Mouse (Mus musculus) CH12.LX (cell line): ENCODE measurements around the gene Ripply1. TPM values are rescaled to one million over a fixed set of nuclear protein-coding genes. Genes with fewer than 3 reads are reported as not detected.

Source experiments
- DNase-seq: peaks from one replicate; pipeline ENCODE4 v3.0.0-alpha.2; 2013; ENCODE audit errors: extremely low read depth
- H3K27ac ChIP-seq: 2 replicates; pipeline ENCODE4 v1.5.1; 2012; ENCODE audit warnings: low read depth, mild to moderate bottlenecking, control low read depth, moderate library complexity; ENCODE audit not compliant: insufficient read depth
- H3K27me3 ChIP-seq: replicated peaks from 2 replicates; pipeline ENCODE3; 2012; ENCODE audit warnings: inconsistent platforms
- H3K36me3 ChIP-seq, 2 experiments: replicated peaks in 1 of 2; 2 replicates each; pipeline versions ENCODE3 to v1.6.1; 2012; ENCODE audit warnings: inconsistent platforms in 1 of 2, low read length in 1 of 2, mild to moderate bottlenecking in 1 of 2, mixed read lengths in 1 of 2, moderate library complexity in 1 of 2; ENCODE audit not compliant: control insufficient read depth in 1 of 2, insufficient read depth in 1 of 2
- H3K4me1 ChIP-seq, 2 experiments: 2 replicates each; pipeline ENCODE4 v1.6.1; 2012; ENCODE audit warnings: inconsistent platforms in 1 of 2, moderate library complexity in 1 of 2; ENCODE audit not compliant: insufficient read depth in 2 of 2, control insufficient read depth in 1 of 2
- H3K4me2 ChIP-seq: 2 replicates; pipeline ENCODE4 v1.6.1; 2012; ENCODE audit warnings: low read depth, mild to moderate bottlenecking, control low read depth; ENCODE audit not compliant: poor library complexity, insufficient read depth, severe bottlenecking
- H3K4me3 ChIP-seq, 3 experiments: fragments of 150-350 bp in 1 of 3; sonication (generic) in 1 of 3; replicated peaks in 1 of 3; 2 replicates each; pipeline versions ENCODE3 to v1.5.1; 2011 to 2012; ENCODE audit warnings: low read depth in 2 of 3, low read length in 2 of 3, mild to moderate bottlenecking in 2 of 3, moderate library complexity in 2 of 3, control low read depth in 1 of 3, improper control_type of control experiment in 1 of 3, inconsistent platforms in 1 of 3, mixed read lengths in 1 of 3; ENCODE audit not compliant: poor library complexity in 1 of 3
- H3K79me2 ChIP-seq: replicated peaks from 2 replicates; pipeline ENCODE4 v1.6.1; 2012; ENCODE audit warnings: mild to moderate bottlenecking, moderate library complexity; ENCODE audit not compliant: control insufficient read depth, poor library complexity, insufficient read depth, severe bottlenecking; ENCODE audit errors: extremely low read depth
- H3K9ac ChIP-seq: 2 replicates; pipeline ENCODE4 v1.6.1; 2012; ENCODE audit warnings: low read depth, mild to moderate bottlenecking, control low read depth, moderate library complexity; ENCODE audit not compliant: insufficient read depth
- H3K9me3 ChIP-seq: replicated peaks from 2 replicates; pipeline ENCODE3; 2012; ENCODE audit warnings: low read length, inconsistent platforms, mixed read lengths
- BHLHE40 ChIP-seq: IDR thresholded peaks from 2 replicates; pipeline ENCODE4 v1.6.1; 2011; ENCODE audit warnings: mild to moderate bottlenecking, low read depth, low read length, improper control_type of control experiment
- EP300 ChIP-seq: IDR thresholded peaks from 2 replicates; pipeline ENCODE4 v1.6.1; 2011; ENCODE audit warnings: low read length, improper control_type of control experiment
- HCFC1 ChIP-seq: IDR thresholded peaks from 2 replicates; pipeline ENCODE4 v1.6.1; 2012; ENCODE audit warnings: low read depth, mild to moderate bottlenecking, inconsistent platforms, low read length, improper control_type of control experiment
- IRF4 ChIP-seq: IDR thresholded peaks from 2 replicates; pipeline ENCODE4 v1.6.1; 2014; ENCODE audit warnings: low read depth, mild to moderate bottlenecking, inconsistent platforms, low read length, improper control_type of control experiment
- JUN ChIP-seq: IDR thresholded peaks from 2 replicates; pipeline ENCODE4 v1.6.1; 2011; ENCODE audit warnings: low read depth, mild to moderate bottlenecking, low read length, improper control_type of control experiment, moderate library complexity; ENCODE audit not compliant: insufficient read depth
- JUND ChIP-seq: conservative IDR thresholded peaks from 2 replicates; pipeline ENCODE4 v1.6.1; 2011; ENCODE audit warnings: low read depth, low read length, improper control_type of control experiment
- KAT2A ChIP-seq: IDR thresholded peaks from 2 replicates; pipeline ENCODE4 v1.6.1; 2012; ENCODE audit warnings: low read length, improper control_type of control experiment, inconsistent platforms; ENCODE audit not compliant: insufficient replicate concordance
- MAX ChIP-seq: IDR thresholded peaks from 2 replicates; pipeline ENCODE4 v1.6.1; 2011; ENCODE audit warnings: low read length, improper control_type of control experiment
- MAZ ChIP-seq: IDR thresholded peaks from 2 replicates; pipeline ENCODE4 v1.6.1; 2012; ENCODE audit warnings: low read depth, mild to moderate bottlenecking, inconsistent platforms, low read length, improper control_type of control experiment, moderate library complexity
- MEF2A ChIP-seq: IDR thresholded peaks from 2 replicates; pipeline ENCODE4 v1.6.1; 2014; ENCODE audit warnings: low read depth, mild to moderate bottlenecking, inconsistent platforms, low read length, improper control_type of control experiment, borderline replicate concordance
- NELFE ChIP-seq: IDR thresholded peaks from 2 replicates; pipeline ENCODE4 v1.6.1; 2011; ENCODE audit warnings: low read depth, low read length, improper control_type of control experiment
- PAX5 ChIP-seq: IDR thresholded peaks from 2 replicates; pipeline ENCODE4 v1.6.1; 2012; ENCODE audit warnings: low read length, inconsistent platforms, mixed read lengths
- POLR2A ChIP-seq: IDR thresholded peaks from 2 replicates; pipeline ENCODE4 v1.6.1; 2011; ENCODE audit warnings: low read depth, mild to moderate bottlenecking, improper control_type of control experiment, low read length
- RCOR1 ChIP-seq: conservative IDR thresholded peaks from 2 replicates; pipeline ENCODE4 v1.6.1; 2012; ENCODE audit warnings: low read depth, mild to moderate bottlenecking, inconsistent platforms, low read length, improper control_type of control experiment
- SIN3A ChIP-seq: IDR thresholded peaks from 2 replicates; pipeline ENCODE4 v1.6.1; 2012; ENCODE audit warnings: low read length, improper control_type of control experiment, inconsistent platforms
- TCF12 ChIP-seq: IDR thresholded peaks from 2 replicates; pipeline ENCODE4 v1.6.1; 2014; ENCODE audit warnings: low read depth, mild to moderate bottlenecking, inconsistent platforms, low read length, improper control_type of control experiment
- ZKSCAN1 ChIP-seq: IDR thresholded peaks from 2 replicates; pipeline ENCODE4 v1.6.1; 2012; ENCODE audit warnings: low read depth, inconsistent platforms, low read length, improper control_type of control experiment, borderline replicate concordance
- ZMIZ1 ChIP-seq: IDR thresholded peaks from 2 replicates; pipeline ENCODE4 v1.6.1; 2012; ENCODE audit warnings: low read depth, mild to moderate bottlenecking, inconsistent platforms, low read length, improper control_type of control experiment
- dilution Hi-C: fragments of 300-500 bp; cut with MboI; formaldehyde crosslinking; loops from 2 replicates; pipeline ENCODE4 v1.14.3; 2020; ENCODE audit warnings: low sequenced_read_pairs; ENCODE audit not compliant: extremely low pct_unique_long_range_greater_than_20kb, extremely low pct_ligation_motif_present
- in situ Hi-C: fragments of 300-500 bp; cut with MboI; formaldehyde crosslinking; loops from 3 replicates; pipeline ENCODE4 v1.14.3; 2019; ENCODE audit warnings: low sequenced_read_pairs, low pct_ligation_motif_present, low pct_unique_long_range_greater_than_20kb, mixed read lengths
- polyA plus RNA-seq: library from polyadenylated mRNA; unstranded; fragments of >175 nt; gene quantifications from 2 replicates; pipeline ENCODE4 v1.2.1, GENCODE M21; 2012; ENCODE audit warnings: low read depth; ENCODE audit not compliant: insufficient read length
- total RNA-seq, 2 experiments: library from RNA; depleted of rRNA; stranded (reverse); fragments of 300-350 nt in 1 of 2; fragments of >200 nt in 1 of 2; gene quantifications; 2 replicates each; pipeline ENCODE4 v1.2.3; 2012 to 2014

Gene Ripply1
- total and polyA plus RNA-seq, 3 experiments, result not detected

- DNase-seq, result no peak
- in situ Hi-C loops (no loop called here), dilution Hi-C loops (no loop called here)
- Histone ChIP-seq H3K4me1 (peaks cover 4 to 13% of the 10 kb centered on the region in 2 experiments; a peak in 1 of 4 replicates), H3K4me2 (no peak overlapping the region), H3K36me3 (no peaks in the 10 kb centered on the region), H3K79me2 (no peaks in the 10 kb centered on the region), H3K27me3 (no peaks in the 10 kb centered on the region), H3K9ac (no peak overlapping the region), H3K4me3 (no peak overlapping the region), H3K27ac (no peak overlapping the region), H3K9me3 (no peaks in the 10 kb centered on the region)
- TF ChIP-seq BHLHE40 (no peak), MAX (no peak), ZKSCAN1 (no peak), JUND (no peak), MAZ (no peak)
Measured at GRCm38 (mm10) chrX:139808085-139808484, 25.9 kb upstream of the Ripply1 start.

DNA sequence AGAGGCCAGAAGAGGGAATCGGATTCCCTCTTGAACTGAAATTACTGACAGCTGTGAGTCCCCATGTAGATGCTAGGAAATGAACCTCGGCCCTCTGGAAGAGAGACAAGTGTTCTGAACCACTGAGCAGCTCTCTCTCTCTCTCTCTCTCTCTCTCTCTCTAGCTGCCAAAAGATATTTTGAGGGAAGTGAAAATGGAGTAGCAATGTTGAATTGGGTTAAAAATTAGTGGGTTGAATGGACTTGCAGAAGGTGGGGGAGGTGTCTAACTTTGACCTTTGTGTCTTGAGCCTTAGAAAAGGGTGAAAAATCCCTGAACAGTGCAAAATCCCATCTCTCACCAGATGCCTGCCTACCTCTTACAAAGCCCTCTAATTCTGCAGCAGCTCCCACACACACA, 25.2 kb upstream of the Ripply1 start:
- TF ChIP-seq TCF12, result no peak
- no peak for TF ChIP-seq SIN3A
- TF ChIP-seq HCFC1, result no peak
- no peak for TF ChIP-seq JUN
- no peak for TF ChIP-seq KAT2A
- no peak for TF ChIP-seq EP300
- no peak for TF ChIP-seq MEF2A
- TF ChIP-seq POLR2A, result no peak
- no peak for TF ChIP-seq RCOR1
- no peak for TF ChIP-seq IRF4
- TF ChIP-seq ZMIZ1, result no peak
- TF ChIP-seq PAX5, result no peak
- TF ChIP-seq JUND, result no peak
- no peak for TF ChIP-seq NELFE
- H3K4me3 ChIP-seq, result no peak overlapping the region
- DNase-seq, result no peak
- H3K79me2 ChIP-seq, result no peaks in the 10 kb centered on the region
- no peaks in the 10 kb centered on the region for H3K9me3 ChIP-seq
- dilution Hi-C loops, result no loop called here
- no peaks in the 10 kb centered on the region for H3K27me3 ChIP-seq
- H3K36me3 ChIP-seq, result no peaks in the 10 kb centered on the region
- H3K27ac ChIP-seq, result no peak overlapping the region
- H3K4me2 ChIP-seq, result no peak overlapping the region
- in situ Hi-C loops, result no loop called here
- no peak overlapping the region for H3K9ac ChIP-seq
- H3K4me1 ChIP-seq, result peaks cover 4 to 8% of the 10 kb centered on the region in 2 experiments; a peak in 1 of 4 replicates
